Mouse (Mus musculus) G1E (cell line): ENCODE data around the gene Crocc.

Source experiments
- CTCF ChIP-seq: IDR thresholded peaks from 2 replicates; pipeline ENCODE4 v1.5.1; 2012; ENCODE audit warnings: low read depth, low read length, inconsistent platforms, mixed read lengths
- GATA1 ChIP-seq: IDR thresholded peaks from 2 replicates; pipeline ENCODE4 v1.6.1; 2012; ENCODE audit warnings: borderline replicate concordance, low read length, inconsistent platforms, mixed read lengths
- TAL1 ChIP-seq: conservative IDR thresholded peaks from 2 replicates; pipeline ENCODE4 v1.6.1; 2012; ENCODE audit warnings: low read depth, low read length, inconsistent platforms, mixed read lengths

DNA sequence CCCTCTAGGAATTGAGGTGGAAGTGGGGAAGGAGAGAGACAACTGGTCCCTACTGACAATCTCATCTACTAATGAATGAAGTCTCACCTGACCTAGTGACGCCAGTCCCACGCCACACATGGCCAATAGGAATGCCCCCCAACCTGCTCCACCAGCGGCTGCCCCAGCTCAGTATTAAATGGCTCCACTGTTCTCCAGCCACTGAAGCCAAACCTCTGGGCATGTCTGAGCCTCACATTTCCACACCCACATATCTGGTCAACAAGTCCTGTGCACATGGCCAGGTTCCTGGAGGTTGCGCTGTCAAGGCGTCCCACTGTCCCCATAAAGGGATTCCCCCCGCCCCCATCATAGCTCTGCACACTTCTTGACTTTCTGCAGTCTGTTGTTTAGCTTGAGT is 75.8 kb downstream of the Crocc start:
- TF ChIP-seq CTCF (no peak), TAL1 (no peak), GATA1 (no peak)
